Mouse (Mus musculus) erythroblast, embryonic 14.5 days (primary cell): ENCODE results near the gene Pnpla8.

ENCODE experiments used
- GATA1 ChIP-seq: IDR thresholded peaks from 2 replicates; pipeline ENCODE4 v1.6.1; 2012; ENCODE audit warnings: low read length, inconsistent platforms, mixed read lengths
- TAL1 ChIP-seq: IDR thresholded peaks from 3 replicates; pipeline ENCODE4 v1.6.1; 2012; ENCODE audit warnings: low read length, inconsistent platforms, mixed read lengths

- no peak for TF ChIP-seq GATA1
- no peak for TF ChIP-seq TAL1
These were observed 79.6 kb downstream of the Pnpla8 start for GRCm38 (mm10) chr12:44300793-44301192.
